In genomic region chr8:4348275-4348674, GRCm38 (mm10) we compare ENCODE assay signal across 17 mouse cellular contexts. TPM values are rescaled to one million over a fixed set of nuclear protein-coding genes. Genes with fewer than 3 reads are reported as not detected.
DNase-seq lines count a peak whose midpoint lies in the region; ATAC-seq and TF ChIP-seq lines count a peak whose summit lies in the region.
"Had no signal": no experiment of that assay in that cellular context is flagged by ENCODE, and none has a peak within 500 bp of the region (broad histone marks: within the 10 kb centered on the region; RNA-seq: fewer than 3 reads in every experiment).

No protein-coding gene starts in this region.

- no peaks in the 10 kb centered on the region for H3K27me3 ChIP-seq in heart, embryonic 16.5 days (ENCODE audit: control insufficient read depth, insufficient read depth, low read length)
- no peaks in the 10 kb centered on the region for H3K27me3 ChIP-seq in spleen, adult 2 months (ENCODE audit: control insufficient read depth, insufficient read depth, low read length)
- H3K27me3 ChIP-seq in intestine, embryonic 15.5 days (replicated peaks), result no peaks in the 10 kb centered on the region
- H3K27me3 ChIP-seq in stomach, postnatal 0 days (ENCODE audit: control insufficient read depth, insufficient read depth, low read length), result no peaks in the 10 kb centered on the region
- no peaks in the 10 kb centered on the region for H3K27me3 ChIP-seq in forebrain, embryonic 15.5 days
- H3K27me3 ChIP-seq: lung, embryonic 15.5 days; midbrain, embryonic 12.5 days; stomach, embryonic 15.5 days had no signal

- no peak for TF ChIP-seq CTCF in spleen, adult 2 months (IDR thresholded peaks at IDR 0.05; ENCODE audit: extremely low read depth, insufficient read depth, insufficient read length, insufficient replicate concordance)
- no peak for TF ChIP-seq CTCF in stomach, postnatal 0 days (IDR thresholded peaks at IDR 0.05; ENCODE audit: low read depth)

- no peaks in the 10 kb centered on the region for H3K36me3 ChIP-seq in heart, embryonic 16.5 days (ENCODE audit: control insufficient read depth, insufficient read depth)
- H3K36me3 ChIP-seq in spleen, adult 2 months (ENCODE audit: control insufficient read depth, insufficient read depth, low read length), result no peaks in the 10 kb centered on the region
- H3K36me3 ChIP-seq in intestine, embryonic 15.5 days, result no peaks in the 10 kb centered on the region
- H3K36me3 ChIP-seq in stomach, postnatal 0 days (ENCODE audit: control insufficient read depth, insufficient read depth, low read length), result no peaks in the 10 kb centered on the region
- H3K36me3 ChIP-seq in forebrain, embryonic 15.5 days, result no peaks in the 10 kb centered on the region
- H3K36me3 ChIP-seq: lung, embryonic 15.5 days; midbrain, embryonic 12.5 days; stomach, embryonic 15.5 days had no signal

- TF ChIP-seq POLR2A in spleen, adult 2 months (IDR thresholded peaks at IDR 0.05; ENCODE audit: low read depth, low read length), result no peak

- DNase-seq in heart, adult 11 months, result no peak
- no peak for DNase-seq in spleen, adult 2 months (ENCODE audit: low read depth in 1 of 2, low spot score in 2 of 2)
- DNase-seq in spleen, adult 12 weeks (ENCODE audit: low spot score), result no peak
- no peak for DNase-seq in stomach, postnatal 0 days (ENCODE audit: low spot score)
- DNase-seq in Muller cell, postnatal 12 days (ENCODE audit: inconsistent ontology term), result no peak
- DNase-seq: adrenal gland, postnatal 36 days; forebrain, postnatal 0 days; layer of hippocampus, postnatal 36 days; thymus, postnatal 4 days had no signal

- peak overlapping the region; percentile 38; the same call in 1 of the 2 replicates for H3K9ac ChIP-seq in heart, embryonic 16.5 days (ENCODE audit: low read length)
- no peak overlapping the region for H3K9ac ChIP-seq in intestine, embryonic 15.5 days
- H3K9ac ChIP-seq in stomach, postnatal 0 days (ENCODE audit: low read length), result 0 out of 2 replicates have a peak overlapping the region, but pooled peaks have one; percentile 18
- H3K9ac ChIP-seq in forebrain, embryonic 15.5 days (replicated peaks), result no peak overlapping the region
- H3K9ac ChIP-seq: forebrain, postnatal 0 days; lung, embryonic 15.5 days; midbrain, embryonic 12.5 days; stomach, embryonic 15.5 days had no signal

- no peaks in the 10 kb centered on the region for H3K9me3 ChIP-seq in heart, embryonic 16.5 days (replicated peaks; ENCODE audit: control insufficient read depth, low read length)
- H3K9me3 ChIP-seq in intestine, embryonic 15.5 days, result no peaks in the 10 kb centered on the region
- H3K9me3 ChIP-seq in stomach, postnatal 0 days (ENCODE audit: control insufficient read depth, low read length), result no peaks in the 10 kb centered on the region
- no peaks in the 10 kb centered on the region for H3K9me3 ChIP-seq in forebrain, embryonic 15.5 days
- H3K9me3 ChIP-seq: lung, embryonic 15.5 days; midbrain, embryonic 12.5 days; stomach, embryonic 15.5 days had no signal

- H3K27ac ChIP-seq in heart, embryonic 16.5 days (ENCODE audit: low read length), result no peak overlapping the region
- no peak overlapping the region for H3K27ac ChIP-seq in spleen, adult 2 months (ENCODE audit: insufficient read depth, low read length)
- H3K27ac ChIP-seq in intestine, embryonic 15.5 days, result no peak overlapping the region
- no peak overlapping the region for H3K27ac ChIP-seq in stomach, postnatal 0 days (replicated peaks)
- H3K27ac ChIP-seq in forebrain, embryonic 15.5 days (replicated peaks), result no peak overlapping the region
- H3K27ac ChIP-seq: lung, embryonic 15.5 days; midbrain, embryonic 12.5 days; stomach, embryonic 15.5 days had no signal

- 35% methylated on average over 9 of the region's 12 CpGs for WGBS in heart, embryonic 16.5 days
- WGBS in spleen, adult 2 months, result 12% methylated on average over 12 of the region's 12 CpGs
- WGBS in intestine, embryonic 15.5 days, result 42% methylated on average over 12 of the region's 12 CpGs
- WGBS in stomach, postnatal 0 days, result 29% methylated on average over 12 of the region's 12 CpGs
- WGBS in forebrain, embryonic 15.5 days, result 43% methylated on average over 12 of the region's 12 CpGs

- H3K4me2 ChIP-seq in heart, embryonic 16.5 days (ENCODE audit: low read depth, low read length), result peak overlapping the region; percentile 51
- 0 out of 2 replicates have a peak overlapping the region, but pooled peaks have one; percentile 6 for H3K4me2 ChIP-seq in intestine, embryonic 15.5 days (replicated peaks)
- peak overlapping the region; percentile 14; the same call in 1 of the 2 replicates for H3K4me2 ChIP-seq in stomach, postnatal 0 days (replicated peaks; ENCODE audit: low read depth)
- H3K4me2 ChIP-seq in forebrain, embryonic 15.5 days (replicated peaks), result no peak overlapping the region
- H3K4me2 ChIP-seq: lung, embryonic 15.5 days; midbrain, embryonic 12.5 days; stomach, embryonic 15.5 days had no signal

- peak overlapping the region; percentile 12 for H3K4me3 ChIP-seq in heart, embryonic 16.5 days (ENCODE audit: low read length)
- H3K4me3 ChIP-seq in spleen, adult 2 months (ENCODE audit: extremely low read depth, insufficient read depth, insufficient read length), result peak overlapping the region; percentile 33; the same call in 1 of the 2 replicates
- H3K4me3 ChIP-seq in intestine, embryonic 15.5 days (replicated peaks), result no peak overlapping the region
- no peak overlapping the region for H3K4me3 ChIP-seq in stomach, postnatal 0 days (ENCODE audit: low read depth, low read length)
- H3K4me3 ChIP-seq in forebrain, embryonic 15.5 days, result no peak overlapping the region
- H3K4me3 ChIP-seq: erythroblast, embryonic 14.5 days; lung, embryonic 15.5 days; midbrain, embryonic 12.5 days; stomach, embryonic 15.5 days had no signal

- ATAC-seq in heart, embryonic 16.5 days (replicated peaks; ENCODE audit: extremely low read depth, insufficient read depth, low FRiP score), result no peak
- ATAC-seq in intestine, embryonic 15.5 days, result no peak
- no peak for ATAC-seq in stomach, postnatal 0 days (ENCODE audit: low FRiP score, low TSS enrichment)
- ATAC-seq in forebrain, embryonic 15.5 days (replicated peaks), result no peak
- ATAC-seq: activated CD4-positive, CD25-positive, alpha-beta regulatory T cell, adult 4 months; forebrain, postnatal 0 days had no signal

- TF ChIP-seq EP300 in stomach, postnatal 0 days (optimal IDR thresholded peaks at IDR 0.05), result no peak

- H3K4me1 ChIP-seq in heart, embryonic 16.5 days (ENCODE audit: control insufficient read depth, insufficient read depth, low read length), result no peaks in the 10 kb centered on the region
- H3K4me1 ChIP-seq in spleen, adult 2 months (ENCODE audit: control insufficient read depth, insufficient read depth, insufficient read length), result 0 out of 2 replicates have a peak, but pooled peaks cover 3% of the 10 kb centered on the region
- H3K4me1 ChIP-seq in intestine, embryonic 15.5 days (replicated peaks), result peaks cover 8% of the 10 kb centered on the region; the same call in 1 of the 2 replicates
- H3K4me1 ChIP-seq in stomach, postnatal 0 days (replicated peaks; ENCODE audit: control insufficient read depth, insufficient read depth), result 0 out of 2 replicates have a peak, but pooled peaks cover 2% of the 10 kb centered on the region
- no peaks in the 10 kb centered on the region for H3K4me1 ChIP-seq in forebrain, embryonic 15.5 days
- H3K4me1 ChIP-seq: midbrain, embryonic 12.5 days had no signal

RNA-seq across cellular contexts. Expression of gene Elavl1, which starts 23.1 kb away (rescaled TPM):
- 155 and 168 TPM in 2 replicates for polyA plus RNA-seq in heart, embryonic 16.5 days (2015; fragmentation: Nextera tagmentation; extraction: Ambion mirVana)
- 19.3 and 23.2 TPM in 2 replicates for polyA plus RNA-seq in spleen, adult 2 months (2012; rRNA removed)
- polyA plus RNA-seq in intestine, embryonic 15.5 days (2015; fragmentation: Nextera tagmentation; extraction: Ambion mirVana), result 201 and 230 TPM in 2 replicates
- polyA plus RNA-seq in stomach, postnatal 0 days (2015; fragmentation: Nextera tagmentation; extraction: Ambion mirVana), result 80.2 and 88.6 TPM in 2 replicates
- polyA plus RNA-seq in forebrain, embryonic 15.5 days (2015; fragmentation: Nextera tagmentation; extraction: Ambion mirVana), result 149 and 159 TPM in 2 replicates

RNA-seq across cellular contexts. Expression of gene Ccl25, which starts 23.3 kb away (rescaled TPM):
- 40.8 and 79.9 TPM in 2 replicates for polyA plus RNA-seq in heart, embryonic 16.5 days (2015; fragmentation: Nextera tagmentation; extraction: Ambion mirVana)
- polyA plus RNA-seq in spleen, adult 2 months (2012; rRNA removed), result 1.6 and 1.7 TPM in 2 replicates
- polyA plus RNA-seq in intestine, embryonic 15.5 days (2015; fragmentation: Nextera tagmentation; extraction: Ambion mirVana), result 88.5 and 103 TPM in 2 replicates
- 4.4 and 5.3 TPM in 2 replicates for polyA plus RNA-seq in stomach, postnatal 0 days (2015; fragmentation: Nextera tagmentation; extraction: Ambion mirVana)
- 21.7 and 22.6 TPM in 2 replicates for polyA plus RNA-seq in forebrain, embryonic 15.5 days (2015; fragmentation: Nextera tagmentation; extraction: Ambion mirVana)

Comparison
In these comparisons a context has a peak if more than half of its experiments do, and no peak if none do; other contexts are left out.
1. H3K4me3 ChIP-seq: peak in heart, embryonic 16.5 days (single experiment) and spleen, adult 2 months (single experiment); none in intestine, embryonic 15.5 days (single experiment), stomach, postnatal 0 days (single experiment) and forebrain, embryonic 15.5 days (single experiment).
2. H3K9ac ChIP-seq: peak in heart, embryonic 16.5 days (single experiment) and stomach, postnatal 0 days (single experiment); none in intestine, embryonic 15.5 days (single experiment) and forebrain, embryonic 15.5 days (single experiment).